Mouse (Mus musculus): ENCODE data around the gene Specc1. TPM values are rescaled to one million over a fixed set of nuclear protein-coding genes. Genes with fewer than 3 reads are reported as not detected.

Gene Specc1
- total and polyA plus RNA-seq, 3 experiments = 2.5 to 5.8 TPM; not detected in 1

Other genes starting within 250 kb of the Specc1 start
- gene Slc5a10, start 235.9 kb upstream of the Specc1 start, total RNA-seq (2012; rRNA removed) = not detected in 2 replicates
- gene Slc5a10, start 235.9 kb upstream of the Specc1 start, polyA plus RNA-seq (2012; ENCODE audit: insufficient read depth in 1 of 2, insufficient read length in 2 of 2, low read depth in 1 of 2, low replicate concordance in 2 of 2, missing spikeins in 1 of 2) = under 1 TPM in 1 of 2 experiments, not detected in 1; 0.08 TPM
- gene Prpsap2, start 194.7 kb upstream of the Specc1 start, total RNA-seq (2012; rRNA removed) = 29.0 and 35.1 TPM in 2 replicates
- gene Prpsap2, start 194.7 kb upstream of the Specc1 start, polyA plus RNA-seq (2012; ENCODE audit: insufficient read depth in 1 of 2, insufficient read length in 2 of 2, low read depth in 1 of 2, low replicate concordance in 2 of 2, missing spikeins in 1 of 2) = 10 to 100 TPM in 1 of 2 experiments, not detected in 1; 30.7 TPM
- 7.2 and 9.4 TPM in 2 replicates for gene Ulk2, start 101.7 kb upstream of the Specc1 start, total RNA-seq (2012; rRNA removed)
- 10 to 100 TPM in 1 of 2 experiments, not detected in 1; 10.3 TPM for gene Ulk2, start 101.7 kb upstream of the Specc1 start, polyA plus RNA-seq (2012; ENCODE audit: insufficient read depth in 1 of 2, insufficient read length in 2 of 2, low read depth in 1 of 2, low replicate concordance in 2 of 2, missing spikeins in 1 of 2)
- 20.1 and 21.7 TPM in 2 replicates for gene Akap10, start 26.5 kb upstream of the Specc1 start, total RNA-seq (2012; rRNA removed)
- 10 to 100 TPM in 1 of 2 experiments, not detected in 1; 17.7 TPM for gene Akap10, start 26.5 kb upstream of the Specc1 start, polyA plus RNA-seq (2012; ENCODE audit: insufficient read depth in 1 of 2, insufficient read length in 2 of 2, low read depth in 1 of 2, low replicate concordance in 2 of 2, missing spikeins in 1 of 2)